Mouse (Mus musculus): ENCODE measurements at regions not wholly inside any gene's neighbourhood (a gene's known extent, or its start where the extent isn't known, plus 50 kb on each side); places are given as distances from the start of the nearest gene placed in this dataset.

DNA sequence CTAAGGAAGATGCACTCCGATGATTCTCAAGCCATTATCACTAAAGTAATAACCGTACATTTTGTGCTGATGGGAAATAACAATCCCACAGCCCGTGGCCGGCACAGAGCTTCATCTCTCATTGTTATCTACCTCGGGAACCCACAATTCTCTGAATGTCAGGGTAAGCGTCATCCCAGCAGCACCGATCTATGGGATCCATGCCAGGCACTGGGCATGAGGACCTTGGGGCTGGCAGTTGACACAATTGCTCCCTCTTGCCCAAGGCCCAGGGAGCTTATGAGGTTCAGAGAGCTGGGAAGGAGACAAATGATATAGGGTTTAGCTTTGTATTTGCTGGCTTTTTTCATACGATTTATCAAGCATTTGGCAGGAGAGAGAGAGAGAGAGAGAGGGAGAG, 342.8 kb downstream of the Tcerg1l start:
- TF ChIP-seq TBP (IDR thresholded peaks at IDR 0.05; ENCODE audit: low read depth, low read length) (no peak), CTCF (IDR thresholded peaks at IDR 0.05 in 2 of 3, conservative IDR thresholded peaks at IDR 0.05 in 1 of 3; ENCODE audit: control insufficient read depth in 1 of 3, insufficient read depth in 1 of 3, low read depth in 2 of 3, low read length in 3 of 3, poor library complexity in 1 of 3, severe bottlenecking in 1 of 3) (no peak), E2F4 (IDR thresholded peaks at IDR 0.05; ENCODE audit: borderline replicate concordance, low read depth, low read length) (no peak), SIN3A (IDR thresholded peaks at IDR 0.05; ENCODE audit: low read length) (no peak)
- Histone ChIP-seq H3K9me3 (replicated peaks; ENCODE audit: insufficient read depth, low read length) (no peaks in the 10 kb centered on the region), H3K9ac (ENCODE audit: control insufficient read depth, low read depth, low read length, poor library complexity, severe bottlenecking) (no peak overlapping the region)

DNA sequence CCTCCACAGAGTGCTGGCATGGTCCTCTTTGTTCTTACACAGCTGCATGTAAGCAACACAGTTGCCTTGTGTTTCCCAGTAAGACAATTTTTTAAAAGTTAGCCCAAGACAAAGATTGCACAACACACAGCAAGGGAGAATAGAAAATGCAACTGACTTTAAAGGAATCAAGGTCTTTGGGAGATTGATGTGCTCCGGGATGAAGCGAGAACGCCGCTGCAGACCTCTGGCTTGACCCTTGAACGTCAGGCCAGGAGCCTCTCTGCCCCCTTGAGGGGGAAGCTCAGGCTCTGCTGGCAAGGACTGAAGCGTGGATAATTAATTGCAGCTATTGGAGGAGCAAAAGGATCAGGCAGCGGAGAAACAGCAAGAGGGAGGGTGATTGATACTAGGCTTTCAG, 336.4 kb downstream of the Tcerg1l start:
- H3K27me3 ChIP-seq (ENCODE audit: control insufficient read depth in 1 of 2, insufficient read depth in 2 of 2, low read length in 2 of 2): no peaks in the 10 kb centered on the region
- no peak overlapping the region for H3K9ac ChIP-seq (ENCODE audit: control insufficient read depth, low read depth, low read length, poor library complexity, severe bottlenecking)
- DNase-seq (ENCODE audit: low read depth, low spot score): no peak
- no peak for TF ChIP-seq TAL1 (IDR thresholded peaks at IDR 0.05; ENCODE audit: low read length)
- no peak for TF ChIP-seq POLR2A (IDR thresholded peaks at IDR 0.05; ENCODE audit: control insufficient read depth in 1 of 2, insufficient read depth in 1 of 2, low read depth in 1 of 2, low read length in 2 of 2, poor library complexity in 1 of 2)
- TF ChIP-seq POLR2AphosphoS2 (IDR thresholded peaks at IDR 0.05; ENCODE audit: low read length): no peak
- TF ChIP-seq ZMIZ1 (IDR thresholded peaks at IDR 0.05; ENCODE audit: low read depth, low read length): no peak
- H3K79me2 ChIP-seq (ENCODE audit: control insufficient read depth, insufficient read depth, low read length, poor library complexity): no peaks in the 10 kb centered on the region
- H3K4me3 ChIP-seq (ENCODE audit: control insufficient read depth in 1 of 2, insufficient read depth in 1 of 2, low read depth in 2 of 2, low read length in 2 of 2): no peak overlapping the region
- H3K4me1 ChIP-seq (ENCODE audit: control insufficient read depth in 1 of 2, insufficient read depth in 2 of 2, low read length in 2 of 2): no peaks in the 10 kb centered on the region
- no peaks in the 10 kb centered on the region for H3K36me3 ChIP-seq (ENCODE audit: control insufficient read depth in 1 of 2, insufficient read depth in 2 of 2, low read length in 2 of 2)
- no peaks in the 10 kb centered on the region for H3K9me3 ChIP-seq (replicated peaks; ENCODE audit: insufficient read depth, low read length)
- H3K27ac ChIP-seq (ENCODE audit: control insufficient read depth, low read depth, low read length): no peak overlapping the region

More for the DNA sequence above, 342.8 kb downstream of the Tcerg1l start:
- no peak for DNase-seq (ENCODE audit: low read depth, low spot score)
- Histone ChIP-seq H3K36me3 (ENCODE audit: control insufficient read depth in 1 of 2, insufficient read depth in 2 of 2, low read length in 2 of 2) (no peaks in the 10 kb centered on the region), H3K4me1 (ENCODE audit: control insufficient read depth in 1 of 2, insufficient read depth in 2 of 2, low read length in 2 of 2) (no peaks in the 10 kb centered on the region), H3K27me3 (ENCODE audit: control insufficient read depth in 1 of 2, insufficient read depth in 2 of 2, low read length in 2 of 2) (no peaks in the 10 kb centered on the region), H3K79me2 (ENCODE audit: control insufficient read depth, insufficient read depth, low read length, poor library complexity) (no peaks in the 10 kb centered on the region), H3K4me3 (ENCODE audit: control insufficient read depth in 1 of 2, insufficient read depth in 1 of 2, low read depth in 2 of 2, low read length in 2 of 2) (no peak overlapping the region), H3K27ac (ENCODE audit: control insufficient read depth, low read depth, low read length) (no peak overlapping the region)

DNA sequence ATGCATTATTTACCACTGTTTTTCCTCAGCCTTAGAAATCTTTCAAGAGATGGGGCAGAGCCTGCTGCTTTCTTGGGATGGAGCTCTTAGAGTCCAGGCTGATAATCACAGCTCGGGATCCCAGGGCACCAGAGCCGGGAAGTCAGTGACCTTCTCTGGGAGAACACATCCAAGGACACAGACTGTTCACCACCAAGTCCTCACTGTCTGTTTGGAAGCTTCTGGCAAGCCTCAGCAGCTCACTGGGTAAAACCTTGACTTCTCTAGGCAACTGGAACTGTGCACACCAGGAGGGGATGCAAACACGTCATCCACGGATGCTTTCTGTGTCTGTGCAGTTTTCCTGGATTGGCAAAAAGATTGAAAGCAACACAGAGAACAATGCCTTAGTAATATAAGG, 330.6 kb downstream of the Tcerg1l start:
- Histone ChIP-seq H3K9me3 (replicated peaks; ENCODE audit: insufficient read depth, low read length) (0 out of 2 replicates have a peak, but pooled peaks cover 2% of the 10 kb centered on the region), H3K27me3 (ENCODE audit: control insufficient read depth in 1 of 2, insufficient read depth in 2 of 2, low read length in 2 of 2) (no peaks in the 10 kb centered on the region), H3K27ac (ENCODE audit: control insufficient read depth, low read depth, low read length) (no peak overlapping the region), H3K4me3 (ENCODE audit: control insufficient read depth in 1 of 2, insufficient read depth in 1 of 2, low read depth in 2 of 2, low read length in 2 of 2) (no peak overlapping the region), H3K79me2 (ENCODE audit: control insufficient read depth, insufficient read depth, low read length, poor library complexity) (no peaks in the 10 kb centered on the region), H3K36me3 (ENCODE audit: control insufficient read depth in 1 of 2, insufficient read depth in 2 of 2, low read length in 2 of 2) (no peaks in the 10 kb centered on the region), H3K9ac (ENCODE audit: control insufficient read depth, low read depth, low read length, poor library complexity, severe bottlenecking) (no peak overlapping the region), H3K4me1 (ENCODE audit: control insufficient read depth in 1 of 2, insufficient read depth in 2 of 2, low read length in 2 of 2) (no peaks in the 10 kb centered on the region)
- TF ChIP-seq POLR2AphosphoS2 (IDR thresholded peaks at IDR 0.05; ENCODE audit: low read length): no peak
- no peak for TF ChIP-seq ZNF384 (IDR thresholded peaks at IDR 0.05; ENCODE audit: low read depth, low read length)
- no peak for TF ChIP-seq GABPA (IDR thresholded peaks at IDR 0.05; ENCODE audit: low read depth, low read length)
- TF ChIP-seq CHD2 (IDR thresholded peaks at IDR 0.05; ENCODE audit: low read length): no peak
- TF ChIP-seq MAZ (IDR thresholded peaks at IDR 0.05; ENCODE audit: low read depth, low read length): no peak
- TF ChIP-seq BHLHE40 (IDR thresholded peaks at IDR 0.05; ENCODE audit: borderline replicate concordance, low read depth, low read length): no peak
- no peak for TF ChIP-seq RCOR1 (IDR thresholded peaks at IDR 0.05; ENCODE audit: low read depth, low read length)
- no peak for TF ChIP-seq MAFK (IDR thresholded peaks at IDR 0.05; ENCODE audit: borderline replicate concordance, low read depth, low read length)
- TF ChIP-seq JUND (IDR thresholded peaks at IDR 0.05; ENCODE audit: low read depth, low read length): no peak
- TF ChIP-seq SIN3A (IDR thresholded peaks at IDR 0.05; ENCODE audit: low read length): no peak
- TF ChIP-seq ZKSCAN1 (IDR thresholded peaks at IDR 0.05; ENCODE audit: low read depth, low read length): no peak
- no peak for DNase-seq (ENCODE audit: low read depth, low spot score)
